Comparison of ENCODE assay signal across 8 mouse cellular contexts in the genomic region with DNA sequence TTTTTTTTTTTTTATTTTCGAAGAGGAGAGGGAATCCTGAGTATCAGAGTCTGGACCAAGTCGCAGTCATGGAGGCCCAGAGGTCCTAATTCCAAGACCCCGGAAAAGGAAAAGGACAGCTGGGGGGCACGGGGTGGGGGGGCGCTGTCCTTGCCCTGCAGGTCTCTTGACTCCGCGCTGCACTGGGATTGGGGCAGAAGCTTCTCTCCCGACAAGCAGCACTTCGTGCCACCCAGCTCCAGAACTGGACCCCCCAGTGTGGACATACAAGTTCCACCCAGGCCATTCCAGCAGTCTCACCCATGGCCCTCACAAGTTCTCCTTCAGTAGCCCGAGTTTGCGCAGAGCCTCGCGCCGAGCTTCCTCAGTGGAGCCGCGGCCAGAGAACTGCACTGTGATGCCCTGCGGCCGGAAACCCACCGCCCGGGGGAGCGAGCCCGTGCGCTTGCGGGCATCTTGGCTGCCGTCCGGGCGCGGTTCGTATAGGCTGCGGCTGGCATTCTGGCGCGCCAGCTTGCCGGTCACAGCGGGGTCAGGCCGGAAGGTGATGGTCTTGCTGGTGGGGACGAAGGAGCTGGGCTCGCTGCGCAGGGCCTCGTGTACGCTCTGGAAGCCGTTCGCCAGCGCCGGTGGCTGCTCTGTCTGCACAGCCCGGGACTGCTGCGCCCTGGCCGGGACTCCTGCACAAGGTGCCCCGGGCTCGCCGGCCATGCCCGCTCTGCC. TPM values are rescaled to one million over a fixed set of nuclear protein-coding genes. Genes with fewer than 3 reads are reported as not detected.
DNase-seq lines count a peak whose midpoint lies in the region; TF ChIP-seq lines count a peak whose summit lies in the region.

No protein-coding gene starts in this region.

- no peak for TF ChIP-seq CTCF in cerebellum, adult 2 months (IDR thresholded peaks at IDR 0.05; ENCODE audit: borderline replicate concordance, insufficient read depth, low read depth, low read length)
- TF ChIP-seq CTCF in testis, adult 2 months (IDR thresholded peaks at IDR 0.05; ENCODE audit: control insufficient read depth, insufficient read depth, insufficient replicate concordance, low read depth, low read length) = no peak

- H3K27ac ChIP-seq in cerebellum, adult 2 months (ENCODE audit: insufficient read depth, low read length) = no peak overlapping the region
- peak overlapping the region; percentile 81 for H3K27ac ChIP-seq in hindbrain, embryonic 10.5 days
- H3K27ac ChIP-seq in testis, adult 2 months (ENCODE audit: control insufficient read depth, insufficient read depth, low read depth, low read length) = no peak overlapping the region

- peak overlapping the region; percentile 39 for H3K4me3 ChIP-seq in cerebellum, adult 2 months (replicated peaks; ENCODE audit: insufficient read depth, low read depth, low read length)
- peak overlapping the region; percentile 61 for H3K4me3 ChIP-seq in hindbrain, embryonic 10.5 days
- H3K4me3 ChIP-seq in testis, adult 2 months (ENCODE audit: control insufficient read depth, low read depth, low read length) = peak overlapping the region; percentile 36

- no peaks in the 10 kb centered on the region for H3K36me3 ChIP-seq in hindbrain, embryonic 10.5 days
- no peaks in the 10 kb centered on the region for H3K36me3 ChIP-seq in testis, adult 2 months (ENCODE audit: control insufficient read depth, insufficient read depth, low read length)

- peaks cover 3% of the 10 kb centered on the region; the same call in 1 of the 2 replicates for H3K4me1 ChIP-seq in cerebellum, adult 2 months (ENCODE audit: control insufficient read depth, insufficient read depth, low read length)
- peaks cover 15% of the 10 kb centered on the region for H3K4me1 ChIP-seq in hindbrain, embryonic 10.5 days (replicated peaks)
- H3K4me1 ChIP-seq in testis, adult 2 months (ENCODE audit: control insufficient read depth, insufficient read depth, low read length) = peaks cover 7% of the 10 kb centered on the region

- no peak for TF ChIP-seq POLR2A in cerebellum, adult 2 months (IDR thresholded peaks at IDR 0.05; ENCODE audit: borderline replicate concordance, insufficient read depth, low read length)
- TF ChIP-seq POLR2A in testis, adult 2 months (IDR thresholded peaks at IDR 0.05; ENCODE audit: control insufficient read depth, low read depth, low read length) = no peak

- no peaks in the 10 kb centered on the region for H3K27me3 ChIP-seq in cerebellum, adult 2 months (ENCODE audit: control insufficient read depth, insufficient read depth, low read length)
- H3K27me3 ChIP-seq in hindbrain, embryonic 10.5 days (ENCODE audit: insufficient read depth, poor library complexity, severe bottlenecking) = peaks cover 42% of the 10 kb centered on the region
- H3K27me3 ChIP-seq in testis, adult 2 months (ENCODE audit: control insufficient read depth, insufficient read depth, low read length) = no peaks in the 10 kb centered on the region

- DNase-seq in cerebellum, adult 2 months = peak; percentile 18 to 27
- no peak for DNase-seq in cerebellum, adult 11-12 months
- DNase-seq in urinary bladder, postnatal 14 days (ENCODE audit: low spot score) = peak; percentile 14
- DNase-seq in urinary bladder, adult 18-20 months (ENCODE audit: low spot score in 2 of 2) = no peak
- DNase-seq in hindbrain, embryonic 10.5 days (ENCODE audit: low spot score) = peak; percentile 62
- DNase-seq in lung, postnatal 4 days = peak; percentile 51 to 60
- DNase-seq in frontal cortex, adult 2 months (ENCODE audit: extremely low spot score in 1 of 2, low spot score in 1 of 2) = no peak

- 10% methylated on average over 51 of the region's 51 CpGs for WGBS in cerebellum, adult 2 months
- WGBS in hindbrain, embryonic 10.5 days = 8% methylated on average over 51 of the region's 51 CpGs

- no peaks in the 10 kb centered on the region for H3K9me3 ChIP-seq in hindbrain, embryonic 10.5 days

RNA-seq across cellular contexts. Expression of a gene that starts 29.8 kb away (rescaled TPM):
- 7.7 and 10.7 TPM in 2 replicates for polyA plus RNA-seq in cerebellum, adult 2 months (2012; rRNA removed)
- polyA plus RNA-seq in hindbrain, embryonic 10.5 days (2016; fragmentation: Nextera tagmentation; extraction: Ambion mirVana) = 3.4 and 4.2 TPM in 2 replicates
- 1.3 and 1.9 TPM in 2 replicates for polyA plus RNA-seq in testis, adult 2 months (2012; rRNA removed)
- polyA plus RNA-seq in frontal cortex, adult 2 months (2012; rRNA removed) = 3.2 TPM in 2 replicates

Comparison
In these comparisons a context has a peak if more than half of its experiments do, and no peak if none do; other contexts are left out.
1. DNase-seq: peak in cerebellum, adult 2 months (2 of 2), urinary bladder, postnatal 14 days (single experiment), hindbrain, embryonic 10.5 days (single experiment) and lung, postnatal 4 days (2 of 2); none in cerebellum, adult 11-12 months (single experiment), urinary bladder, adult 18-20 months (0 of 2) and frontal cortex, adult 2 months (0 of 2).
2. Peak in every context shown above with its lines, with median percentiles within 50 percentile points of each other: H3K4me3 ChIP-seq.